Mouse (Mus musculus): Measurements from ENCODE around the gene Serpinb1c.

- TF ChIP-seq TBP (IDR thresholded peaks at IDR 0.05; ENCODE audit: low read depth, low read length), result no peak
- no peak for TF ChIP-seq ZC3H11A (IDR thresholded peaks at IDR 0.05; ENCODE audit: low read depth, low read length)
- no peak for TF ChIP-seq USF1 (IDR thresholded peaks at IDR 0.05; ENCODE audit: low read depth, low read length)
- TF ChIP-seq GATA1 (IDR thresholded peaks at IDR 0.05; ENCODE audit: low read depth, low read length), result no peak
- TF ChIP-seq TCF12 (IDR thresholded peaks at IDR 0.05; ENCODE audit: low read depth, low read length), result no peak
- no peak; the same call in 1 of the 2 replicates for TF ChIP-seq MXI1 (IDR thresholded peaks at IDR 0.05; ENCODE audit: low read depth, low read length)
These were observed 48.4 kb downstream of the Serpinb1c start for GRCm38 (mm10) chr13:32849531-32850123.

Measured in MEL (cell line).